Mouse (Mus musculus): Measurements from ENCODE around the gene Ano6. TPM values are rescaled to one million over a fixed set of nuclear protein-coding genes. Genes with fewer than 3 reads are reported as not detected.

Gene Ano6
- polyA plus RNA-seq, 1 experiment from 2014 or later, result 57.3 TPM

GRCm38 (mm10) chr15:95805022-95805471 is 14.4 kb downstream of the Ano6 start:
- H3K4me3 ChIP-seq (ENCODE audit: low read depth, low read length), result no peak overlapping the region
- H3K4me2 ChIP-seq (ENCODE audit: low read depth, low read length), result no peak overlapping the region
- H3K36me3 ChIP-seq (ENCODE audit: control insufficient read depth, insufficient read depth, low read length), result no peaks in the 10 kb centered on the region
- DNase-seq (ENCODE audit: low spot score) (no peak), ATAC-seq (ENCODE audit: low read depth) (0 out of 2 replicates have a peak, but pooled peaks have one; percentile 27)
- H3K9me3 ChIP-seq (ENCODE audit: control insufficient read depth, low read length), result no peaks in the 10 kb centered on the region
- H3K27me3 ChIP-seq (replicated peaks; ENCODE audit: control insufficient read depth, insufficient read depth, low read length), result no peaks in the 10 kb centered on the region
- H3K9ac ChIP-seq (ENCODE audit: low read depth, low read length), result no peak overlapping the region
- 62% methylated on average over 5 of the region's 5 CpGs for WGBS
- peak overlapping the region; percentile 69; the same call in 1 of the 2 replicates for H3K27ac ChIP-seq (replicated peaks; ENCODE audit: low read depth, low read length)
- peaks cover 35% of the 10 kb centered on the region for H3K4me1 ChIP-seq (ENCODE audit: control insufficient read depth, insufficient read depth, low read length)

- no peak overlapping the region for H3K9ac ChIP-seq (ENCODE audit: low read depth, low read length)
- no peak overlapping the region for H3K4me2 ChIP-seq (ENCODE audit: low read depth, low read length)
- H3K9me3 ChIP-seq (ENCODE audit: control insufficient read depth, low read length), result no peaks in the 10 kb centered on the region
- H3K4me3 ChIP-seq (ENCODE audit: low read depth, low read length), result no peak overlapping the region
- no peak for ATAC-seq (ENCODE audit: low read depth)
- H3K27me3 ChIP-seq (replicated peaks; ENCODE audit: control insufficient read depth, insufficient read depth, low read length), result no peaks in the 10 kb centered on the region
- WGBS, result 80% methylated on average over 3 of the region's 3 CpGs
- no peak for DNase-seq (ENCODE audit: low spot score)
- 0 out of 2 replicates have a peak, but pooled peaks cover 5% of the 10 kb centered on the region for H3K36me3 ChIP-seq (ENCODE audit: control insufficient read depth, insufficient read depth, low read length)
- peaks cover 23% of the 10 kb centered on the region for H3K4me1 ChIP-seq (ENCODE audit: control insufficient read depth, insufficient read depth, low read length)
- no peak overlapping the region for H3K27ac ChIP-seq (replicated peaks; ENCODE audit: low read depth, low read length)
These were observed 17.3 kb downstream of the Ano6 start for GRCm38 (mm10) chr15:95807908-95808307.

DNA sequence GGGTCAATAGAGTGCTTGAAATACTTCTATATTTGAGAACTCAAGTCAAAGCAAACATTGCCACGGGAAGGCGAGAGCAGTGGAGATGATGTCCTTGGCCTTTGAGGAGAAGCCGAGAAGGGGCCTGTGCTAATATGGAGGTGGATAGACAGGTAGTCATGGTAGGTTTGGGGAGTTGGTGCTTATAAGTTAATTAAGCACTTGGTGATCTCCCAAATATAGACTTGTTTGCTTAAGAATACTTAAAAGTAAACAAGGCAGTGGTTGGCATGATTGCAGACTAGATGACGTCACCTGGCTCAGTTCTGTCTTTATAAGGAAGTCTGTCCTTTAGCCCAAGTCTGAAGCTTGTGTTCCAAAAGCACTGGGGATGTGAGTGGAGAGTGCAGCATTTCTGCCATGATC is 19.7 kb downstream of the Ano6 start:
- H3K36me3 ChIP-seq (ENCODE audit: control insufficient read depth, insufficient read depth, low read length), result 0 out of 2 replicates have a peak, but pooled peaks cover 5% of the 10 kb centered on the region
- no peak overlapping the region for H3K4me2 ChIP-seq (ENCODE audit: low read depth, low read length)
- H3K9me3 ChIP-seq (ENCODE audit: control insufficient read depth, low read length), result no peaks in the 10 kb centered on the region
- no peak for DNase-seq (ENCODE audit: low spot score)
- no peak overlapping the region for H3K27ac ChIP-seq (replicated peaks; ENCODE audit: low read depth, low read length)
- H3K9ac ChIP-seq (ENCODE audit: low read depth, low read length), result no peak overlapping the region
- no peaks in the 10 kb centered on the region for H3K27me3 ChIP-seq (replicated peaks; ENCODE audit: control insufficient read depth, insufficient read depth, low read length)
- peaks cover under 1% of the 10 kb centered on the region; the same call in 1 of the 2 replicates for H3K4me1 ChIP-seq (ENCODE audit: control insufficient read depth, insufficient read depth, low read length)
- no peak for ATAC-seq (ENCODE audit: low read depth)
- 84% methylated on average over 4 of the region's 4 CpGs for WGBS
- H3K4me3 ChIP-seq (ENCODE audit: low read depth, low read length), result no peak overlapping the region

DNA sequence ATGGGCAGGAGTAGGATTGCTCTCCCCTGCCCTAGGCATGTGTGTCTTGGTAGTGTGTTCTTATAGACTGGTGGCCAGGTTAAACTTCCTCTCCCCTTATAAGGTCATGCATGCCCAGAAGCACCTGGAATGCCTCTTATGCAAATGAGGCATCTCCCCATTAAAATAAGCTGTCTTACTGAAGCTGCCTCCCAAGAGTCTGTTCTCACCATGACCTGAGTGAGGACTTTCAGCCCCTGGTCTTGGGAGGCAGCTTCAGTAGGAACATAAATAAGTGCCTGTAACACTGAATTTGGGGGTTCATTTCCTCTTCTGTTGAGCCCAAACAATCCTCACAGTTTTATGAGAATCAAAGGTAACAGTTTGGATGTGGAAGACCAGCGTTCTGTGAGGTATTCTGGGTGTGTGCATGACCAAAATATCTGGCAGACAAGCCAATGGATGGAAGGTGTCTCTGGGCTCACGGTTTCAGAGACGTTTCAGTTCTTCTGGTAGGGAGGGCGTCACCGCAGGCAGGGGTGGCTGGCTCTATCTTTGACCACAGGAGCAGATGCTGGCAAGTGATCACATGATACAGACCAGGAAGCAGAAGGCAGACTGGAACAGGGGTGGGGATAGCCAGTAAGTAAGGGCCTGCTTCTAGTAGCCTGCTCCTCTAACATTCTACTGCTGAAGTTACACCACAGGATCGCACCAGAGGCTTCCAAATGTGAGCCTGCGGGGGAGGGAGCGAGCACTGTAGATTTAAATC is 22.4 kb downstream of the Ano6 start:
- H3K9me3 ChIP-seq (ENCODE audit: control insufficient read depth, low read length), result no peaks in the 10 kb centered on the region
- no peak overlapping the region for H3K27ac ChIP-seq (replicated peaks; ENCODE audit: low read depth, low read length)
- H3K9ac ChIP-seq (ENCODE audit: low read depth, low read length), result no peak overlapping the region
- ATAC-seq (ENCODE audit: low read depth) (no peak), DNase-seq (ENCODE audit: low spot score) (no peak)
- no peaks in the 10 kb centered on the region for H3K27me3 ChIP-seq (replicated peaks; ENCODE audit: control insufficient read depth, insufficient read depth, low read length)
- H3K4me2 ChIP-seq (ENCODE audit: low read depth, low read length), result no peak overlapping the region
- H3K36me3 ChIP-seq (ENCODE audit: control insufficient read depth, insufficient read depth, low read length), result 0 out of 2 replicates have a peak, but pooled peaks cover 5% of the 10 kb centered on the region
- no peaks in the 10 kb centered on the region for H3K4me1 ChIP-seq (ENCODE audit: control insufficient read depth, insufficient read depth, low read length)
- no peak overlapping the region for H3K4me3 ChIP-seq (ENCODE audit: low read depth, low read length)
- WGBS, result 95% methylated on average over 8 of the region's 8 CpGs

- ATAC-seq (ENCODE audit: low read depth) (no peak), DNase-seq (ENCODE audit: low spot score) (no peak)
- 86% methylated on average over 3 of the region's 3 CpGs for WGBS
- Histone ChIP-seq H3K4me2 (ENCODE audit: low read depth, low read length) (no peak overlapping the region), H3K27me3 (replicated peaks; ENCODE audit: control insufficient read depth, insufficient read depth, low read length) (no peaks in the 10 kb centered on the region), H3K9ac (ENCODE audit: low read depth, low read length) (no peak overlapping the region), H3K27ac (replicated peaks; ENCODE audit: low read depth, low read length) (no peak overlapping the region), H3K4me1 (ENCODE audit: control insufficient read depth, insufficient read depth, low read length) (no peaks in the 10 kb centered on the region), H3K36me3 (ENCODE audit: control insufficient read depth, insufficient read depth, low read length) (no peaks in the 10 kb centered on the region), H3K9me3 (ENCODE audit: control insufficient read depth, low read length) (no peaks in the 10 kb centered on the region), H3K4me3 (ENCODE audit: low read depth, low read length) (no peak overlapping the region)
These were observed 26.9 kb downstream of the Ano6 start for GRCm38 (mm10) chr15:95817501-95817900.

DNA sequence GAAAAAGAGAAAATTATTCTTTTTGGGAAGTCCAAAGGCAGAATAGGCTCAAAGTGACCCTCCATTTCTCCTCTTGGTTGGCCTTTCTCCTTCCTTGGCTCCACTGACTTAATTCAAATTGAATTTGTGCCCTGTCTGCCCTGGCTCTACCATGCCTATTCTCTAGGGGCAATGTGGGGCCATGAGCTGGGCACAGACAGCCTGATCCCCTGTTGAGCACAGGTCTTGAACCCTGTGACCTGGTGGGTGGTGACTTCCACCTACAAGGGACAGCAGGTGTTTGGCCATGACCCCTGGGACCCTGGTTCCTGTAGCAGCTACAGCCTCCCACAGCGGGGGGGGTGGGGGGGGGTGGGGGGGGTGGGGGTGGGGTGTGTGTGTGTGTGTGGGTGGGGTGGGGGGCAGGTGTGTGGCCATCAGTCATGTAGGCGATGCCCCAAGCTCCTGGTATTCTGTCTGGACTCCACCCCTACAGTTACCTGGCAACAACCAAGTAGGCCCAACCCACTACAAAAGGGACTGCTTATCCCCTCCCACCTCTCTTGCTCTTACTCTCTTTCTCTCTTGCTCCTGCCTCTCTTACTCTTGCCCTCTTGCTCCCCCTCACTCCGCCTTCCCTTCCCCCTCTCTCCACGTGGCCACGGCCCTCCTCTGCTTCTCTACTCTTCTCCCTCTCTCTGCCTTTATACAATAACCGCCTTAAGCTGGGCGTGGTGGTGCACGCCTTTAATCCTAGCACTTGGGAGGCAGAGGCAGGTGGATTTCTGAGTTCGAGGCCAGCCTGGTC is 28.8 kb downstream of the Ano6 start:
- H3K4me1 ChIP-seq (ENCODE audit: control insufficient read depth, insufficient read depth, low read length), result no peaks in the 10 kb centered on the region
- no peak overlapping the region for H3K27ac ChIP-seq (replicated peaks; ENCODE audit: low read depth, low read length)
- WGBS, result 88% methylated on average over 8 of the region's 9 CpGs
- H3K36me3 ChIP-seq (ENCODE audit: control insufficient read depth, insufficient read depth, low read length), result no peaks in the 10 kb centered on the region
- no peaks in the 10 kb centered on the region for H3K9me3 ChIP-seq (ENCODE audit: control insufficient read depth, low read length)
- H3K4me2 ChIP-seq (ENCODE audit: low read depth, low read length), result no peak overlapping the region
- no peak overlapping the region for H3K4me3 ChIP-seq (ENCODE audit: low read depth, low read length)
- ATAC-seq (ENCODE audit: low read depth) (no peak), DNase-seq (ENCODE audit: low spot score) (no peak)
- H3K27me3 ChIP-seq (replicated peaks; ENCODE audit: control insufficient read depth, insufficient read depth, low read length), result no peaks in the 10 kb centered on the region
- no peak overlapping the region for H3K9ac ChIP-seq (ENCODE audit: low read depth, low read length)

DNA sequence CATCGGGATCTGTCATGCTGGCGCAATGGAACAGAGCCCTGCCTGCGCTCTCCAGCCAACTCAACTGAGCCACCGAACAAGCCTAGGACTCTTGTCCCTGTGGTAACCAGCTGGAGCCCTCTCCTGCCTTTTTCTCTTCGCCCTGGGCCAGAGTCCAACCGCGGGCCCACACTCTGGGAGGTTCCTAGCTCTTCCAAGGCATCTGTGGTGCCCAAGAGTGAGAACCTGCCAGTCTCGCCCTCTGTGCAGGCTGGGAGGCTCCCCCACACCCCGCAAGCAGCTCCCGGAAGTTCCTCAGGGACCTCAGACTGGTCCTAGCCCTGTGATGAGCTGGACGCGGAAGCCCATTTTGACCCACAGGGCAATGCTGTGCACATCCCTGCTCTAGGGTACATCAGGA is 29.5 kb downstream of the Ano6 start:
- H3K9ac ChIP-seq (ENCODE audit: low read depth, low read length), result no peak overlapping the region
- no peak overlapping the region for H3K4me3 ChIP-seq (ENCODE audit: low read depth, low read length)
- no peaks in the 10 kb centered on the region for H3K36me3 ChIP-seq (ENCODE audit: control insufficient read depth, insufficient read depth, low read length)
- no peak overlapping the region for H3K4me2 ChIP-seq (ENCODE audit: low read depth, low read length)
- WGBS, result 88% methylated on average over 12 of the region's 12 CpGs
- H3K27ac ChIP-seq (replicated peaks; ENCODE audit: low read depth, low read length), result no peak overlapping the region
- ATAC-seq (ENCODE audit: low read depth) (no peak), DNase-seq (ENCODE audit: low spot score) (no peak)
- H3K27me3 ChIP-seq (replicated peaks; ENCODE audit: control insufficient read depth, insufficient read depth, low read length), result no peaks in the 10 kb centered on the region
- H3K4me1 ChIP-seq (ENCODE audit: control insufficient read depth, insufficient read depth, low read length), result no peaks in the 10 kb centered on the region
- no peaks in the 10 kb centered on the region for H3K9me3 ChIP-seq (ENCODE audit: control insufficient read depth, low read length)

GRCm38 (mm10) chr15:95820678-95821077 is 30.0 kb downstream of the Ano6 start:
- no peak for ATAC-seq (ENCODE audit: low read depth)
- H3K36me3 ChIP-seq (ENCODE audit: control insufficient read depth, insufficient read depth, low read length), result no peaks in the 10 kb centered on the region
- no peak overlapping the region for H3K4me2 ChIP-seq (ENCODE audit: low read depth, low read length)
- 73% methylated on average over 9 of the region's 9 CpGs for WGBS
- H3K4me3 ChIP-seq (ENCODE audit: low read depth, low read length), result no peak overlapping the region
- no peaks in the 10 kb centered on the region for H3K4me1 ChIP-seq (ENCODE audit: control insufficient read depth, insufficient read depth, low read length)
- H3K27ac ChIP-seq (replicated peaks; ENCODE audit: low read depth, low read length), result no peak overlapping the region
- no peak overlapping the region for H3K9ac ChIP-seq (ENCODE audit: low read depth, low read length)
- H3K9me3 ChIP-seq (ENCODE audit: control insufficient read depth, low read length), result no peaks in the 10 kb centered on the region
- DNase-seq (ENCODE audit: low spot score), result no peak
- H3K27me3 ChIP-seq (replicated peaks; ENCODE audit: control insufficient read depth, insufficient read depth, low read length), result no peaks in the 10 kb centered on the region

All from embryonic facial prominence, embryonic 14.5 days (tissue).